Mouse (Mus musculus): ENCODE measurements around the gene Cbarp.

Gene Cbarp

DNA sequence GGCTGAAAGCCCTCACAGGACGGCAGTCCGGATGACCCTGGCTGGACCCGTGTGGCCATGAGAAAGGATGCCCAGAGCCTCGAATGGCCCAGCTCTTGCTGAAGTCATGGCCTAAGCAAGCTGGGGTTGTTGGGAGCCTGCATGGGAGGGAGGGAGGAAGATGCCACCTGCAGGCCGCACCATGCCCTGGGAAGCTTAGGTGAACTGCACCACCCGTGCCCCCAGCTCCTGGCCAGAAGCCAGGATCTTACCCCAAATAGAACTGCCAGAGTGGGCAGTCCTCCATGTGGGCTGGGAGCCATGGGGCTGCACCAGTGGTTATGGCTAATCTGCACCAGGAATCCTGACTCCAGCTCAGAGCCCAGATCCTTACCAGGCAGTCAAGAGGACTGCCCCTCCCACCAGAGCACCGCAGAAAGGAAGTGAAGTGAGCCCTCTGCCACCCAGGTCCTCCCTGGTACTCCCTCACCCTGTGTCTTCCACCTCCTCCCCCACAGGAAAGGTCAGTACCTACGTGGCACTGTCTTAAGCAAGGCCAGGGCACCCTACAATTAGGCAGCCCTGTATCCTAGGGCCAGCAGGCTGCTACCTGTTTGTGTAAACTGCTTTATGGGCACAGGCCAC lies 7.3 kb downstream of the Cbarp start:
- intact Hi-C loops (cut with DNase I): no loop called here

DNA sequence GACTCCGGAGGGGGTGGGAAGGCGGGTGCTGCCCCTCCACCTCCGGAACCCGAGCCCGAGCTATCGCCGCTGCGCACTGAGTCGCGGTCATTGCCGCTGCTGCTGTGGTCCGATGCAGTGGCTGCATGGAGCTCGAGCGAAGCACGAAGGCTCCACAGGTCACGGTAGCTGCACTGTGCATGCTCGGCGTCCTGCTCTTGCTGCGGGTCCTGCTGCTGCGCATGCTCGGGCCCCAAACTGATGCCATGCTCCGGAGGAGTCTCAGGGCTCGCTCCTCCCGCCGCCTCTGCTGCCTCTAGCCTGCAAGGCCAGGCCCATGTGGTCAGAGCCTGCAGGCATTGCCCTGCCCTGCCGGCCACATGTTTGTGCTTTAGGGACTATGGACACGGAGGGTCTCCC lies 8.7 kb downstream of the Cbarp start:
- intact Hi-C loops (cut with DNase I): no loop called here

DNA sequence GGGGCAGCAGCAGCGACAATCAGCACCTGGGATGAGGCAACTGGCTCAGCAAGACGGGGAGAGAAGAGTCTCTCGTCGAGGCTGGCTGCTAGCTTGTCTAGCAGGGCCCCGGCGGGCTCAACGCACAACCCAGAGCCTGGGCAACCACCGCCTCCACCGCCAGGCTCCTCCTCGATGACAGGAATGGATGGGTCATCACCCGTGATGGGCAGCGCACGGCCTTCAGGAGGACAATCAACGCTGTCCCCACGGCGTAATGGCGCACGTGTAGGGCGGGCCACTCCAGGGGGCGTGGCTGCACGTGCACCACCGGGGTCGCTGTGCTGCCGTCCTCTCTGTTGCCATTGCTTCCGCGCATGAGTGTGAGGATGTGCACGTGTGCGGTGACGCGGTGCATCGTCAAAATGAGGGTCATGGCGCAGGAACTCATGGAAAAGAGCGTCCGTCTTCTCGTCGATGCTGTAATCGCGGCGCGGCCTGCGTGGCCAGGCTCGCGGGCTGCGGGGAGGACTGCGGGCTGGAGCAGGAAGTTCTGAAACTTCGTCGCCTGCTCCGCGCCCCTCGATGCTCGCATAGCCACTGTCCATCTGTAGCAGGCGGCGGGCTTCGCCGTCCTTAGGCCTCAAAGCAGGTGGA lies 9.2 kb downstream of the Cbarp start:
- intact Hi-C loops (cut with DNase I): no loop called here

DNA sequence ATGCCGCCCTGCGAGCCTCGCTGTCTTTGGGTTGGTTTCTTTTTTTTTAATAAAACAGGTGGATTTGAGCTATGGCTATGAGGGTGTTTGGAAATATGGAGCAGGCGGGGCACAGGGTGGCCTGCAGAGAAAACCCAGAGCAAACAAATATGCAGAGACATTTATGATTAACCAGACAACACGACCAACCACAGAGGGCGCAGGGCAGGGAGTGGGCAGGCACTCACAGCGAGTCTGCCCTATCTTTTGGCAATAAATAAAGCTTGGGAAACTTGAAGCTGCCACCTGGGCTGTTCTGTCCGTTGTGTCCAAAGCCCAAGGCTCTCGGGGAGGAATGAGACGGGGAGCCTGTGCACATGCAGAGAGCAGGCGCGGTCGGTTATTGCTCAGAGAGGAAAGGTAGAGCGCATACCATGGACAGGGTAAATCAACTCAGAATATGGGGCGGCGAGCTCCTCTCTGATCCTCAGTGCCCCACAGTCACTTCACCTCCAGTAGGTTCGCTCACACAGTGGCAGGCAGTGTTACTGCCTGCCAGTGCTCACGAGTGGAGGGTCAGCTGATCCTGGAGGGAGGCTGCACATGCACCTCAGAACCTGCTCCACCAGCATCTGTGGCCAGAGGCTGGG lies 10.1 kb downstream of the Cbarp start:
- intact Hi-C loops (cut with DNase I): no loop called here

DNA sequence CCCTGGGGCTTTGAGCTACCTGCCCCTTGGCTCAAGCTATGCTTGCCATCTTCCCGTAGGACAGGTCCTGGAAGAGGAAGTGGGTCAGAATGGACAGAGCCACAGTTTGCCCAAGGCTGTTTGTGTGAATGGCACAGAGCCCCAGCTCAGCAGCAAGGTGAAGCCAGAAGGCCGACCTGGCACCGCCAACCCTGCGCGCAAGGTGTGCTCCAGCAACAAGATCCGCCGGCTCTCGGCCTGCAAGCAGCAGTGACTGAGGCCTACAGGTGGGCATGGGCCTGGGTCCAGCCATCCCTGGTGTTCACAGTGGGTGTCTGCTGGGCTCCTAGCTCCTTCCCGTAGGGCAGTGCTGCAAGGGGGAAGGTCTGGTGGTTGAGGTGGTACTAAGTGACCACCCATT lies 10.8 kb downstream of the Cbarp start:
- intact Hi-C loops (cut with DNase I): no loop called here

DNA sequence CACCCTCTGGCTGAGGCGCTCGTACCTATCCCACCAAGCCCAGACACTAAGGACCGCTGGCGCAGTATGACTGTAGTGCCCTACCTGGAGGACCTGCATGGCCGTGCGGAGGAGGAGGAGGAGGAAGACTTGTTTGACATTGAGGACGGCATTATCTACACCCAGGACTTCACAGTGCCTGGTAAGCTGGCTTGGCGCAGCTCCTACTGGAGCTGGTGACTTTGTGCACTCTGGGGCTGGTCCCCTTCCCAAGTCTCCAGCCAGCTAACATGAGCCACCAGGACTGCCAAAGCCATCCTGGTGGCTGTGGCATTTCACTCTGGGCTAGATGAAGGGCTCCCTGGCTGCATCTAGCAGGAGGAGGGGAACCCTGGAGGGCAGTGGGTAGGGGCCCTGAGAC lies 12.7 kb downstream of the Cbarp start:
- intact Hi-C loops (cut with DNase I): no loop called here

DNA sequence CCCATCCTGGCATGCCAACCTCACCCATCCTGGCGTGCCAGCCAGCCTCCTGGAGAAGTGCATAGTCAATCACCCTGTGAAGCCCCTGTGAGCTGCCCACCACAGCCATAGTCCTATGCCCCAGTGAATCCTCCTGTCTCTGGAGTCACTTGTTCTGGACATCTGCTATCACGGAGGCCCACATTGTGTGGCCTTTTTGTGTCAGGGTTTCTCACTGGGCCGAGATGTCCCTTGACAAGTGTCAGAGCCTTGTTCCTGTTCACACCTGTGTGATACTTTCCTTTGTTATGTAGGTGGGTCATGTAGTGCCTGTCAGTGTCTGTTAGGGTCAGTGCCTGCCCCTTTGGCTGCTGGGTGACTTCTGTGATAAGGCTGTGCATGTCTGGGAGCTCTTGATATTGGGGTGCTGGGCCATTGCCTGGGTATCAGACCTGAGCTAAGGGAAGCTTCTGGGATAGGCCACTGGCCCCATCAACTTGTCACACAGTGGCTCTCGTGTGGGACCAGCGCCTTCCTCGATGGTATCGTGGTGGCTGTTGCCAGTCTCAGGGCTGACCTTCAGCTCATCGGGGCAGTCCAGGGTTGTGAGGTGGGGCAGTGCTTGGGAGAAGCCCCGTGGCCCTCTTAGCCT lies 16.6 kb downstream of the Cbarp start:
- intact Hi-C loops (cut with DNase I): no loop called here

DNA sequence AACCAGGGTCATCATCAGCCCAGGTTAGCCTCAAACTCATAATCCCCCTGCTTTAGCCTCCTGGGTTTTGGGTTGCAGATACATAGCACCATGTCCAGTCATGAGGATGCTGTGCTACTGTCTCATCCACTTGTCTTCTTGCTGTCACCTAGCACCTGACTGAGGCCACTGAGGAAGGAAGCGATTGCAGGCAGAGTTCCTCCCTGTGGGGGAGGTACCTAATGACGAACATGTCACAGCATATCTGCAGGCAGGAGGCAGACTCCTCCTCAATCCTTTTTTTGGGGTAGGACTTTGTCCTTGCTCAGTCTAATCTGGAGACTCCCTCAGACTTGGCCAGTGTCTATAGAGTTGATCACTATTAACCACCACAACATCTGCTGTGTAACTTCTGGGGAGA lies 19.0 kb downstream of the Cbarp start:
- intact Hi-C loops (cut with DNase I): no loop called here

DNA sequence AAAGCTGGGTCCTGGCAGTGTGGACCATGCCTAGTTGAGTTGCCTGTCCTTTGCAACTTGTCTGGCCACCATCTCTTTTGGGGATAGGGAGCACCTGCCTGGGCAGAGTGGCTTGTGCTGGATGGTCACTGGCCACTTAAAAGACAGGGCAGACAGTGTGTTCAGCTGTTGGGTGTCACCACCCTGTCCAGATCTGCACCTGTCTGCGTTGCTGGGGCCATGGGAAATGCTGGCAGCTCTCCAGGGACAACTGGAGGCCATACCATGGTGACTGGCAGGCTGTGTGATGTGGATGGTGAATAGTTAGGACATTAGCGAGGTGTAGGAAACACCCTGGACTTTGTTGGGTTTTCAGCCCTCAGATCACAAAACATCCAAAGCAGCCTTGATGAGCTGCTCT lies 20.5 kb downstream of the Cbarp start:
- intact Hi-C loops (cut with DNase I): no loop called here

DNA sequence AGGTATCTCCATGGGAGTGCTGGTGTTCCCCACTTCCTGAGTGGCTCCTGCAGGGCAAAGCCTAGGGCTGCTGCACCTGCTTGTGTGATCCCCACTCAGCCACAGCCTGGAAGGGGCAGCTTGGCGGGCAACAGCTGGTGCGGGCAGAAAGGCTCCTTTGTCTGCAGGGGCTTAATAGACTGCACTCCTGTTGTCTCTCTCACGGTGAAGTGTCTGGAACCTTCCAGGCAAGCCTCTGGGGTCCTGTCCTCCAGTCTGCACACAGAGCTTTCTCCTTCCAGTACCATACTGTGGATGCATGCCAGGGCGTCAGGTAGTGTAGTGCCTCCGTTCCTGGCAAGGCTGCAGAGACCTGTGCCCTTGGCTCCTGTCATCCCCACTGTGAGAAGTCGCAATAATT lies 22.1 kb downstream of the Cbarp start:
- intact Hi-C loops (cut with DNase I): loop anchor here (2.0 kb wide), 1 partner anchor 16 kb away; no protein-coding TSS in a partner anchor

DNA sequence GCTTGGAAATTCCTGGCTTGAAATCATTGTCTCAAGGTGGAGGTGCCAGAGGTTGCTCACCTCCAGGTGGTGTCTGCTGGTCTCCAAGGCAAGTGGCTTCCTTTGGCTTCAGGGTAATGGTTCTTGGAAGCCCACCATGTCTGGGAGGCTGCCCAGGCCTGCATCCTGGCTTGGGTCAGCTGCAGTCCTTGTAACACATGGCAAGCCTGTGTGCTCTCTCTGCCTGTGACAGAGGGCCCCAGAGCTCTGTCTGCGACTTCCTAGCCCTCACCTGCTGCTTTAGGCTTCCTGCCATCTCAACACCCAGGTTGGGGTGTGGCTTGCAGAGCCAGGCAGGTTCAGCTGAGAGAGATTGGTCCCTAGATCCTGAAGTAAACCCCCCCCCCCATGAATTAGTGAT lies 22.9 kb downstream of the Cbarp start:
- intact Hi-C loops (cut with DNase I): loop anchor here (2.0 kb wide), 1 partner anchor 17 kb away; no protein-coding TSS in a partner anchor

DNA sequence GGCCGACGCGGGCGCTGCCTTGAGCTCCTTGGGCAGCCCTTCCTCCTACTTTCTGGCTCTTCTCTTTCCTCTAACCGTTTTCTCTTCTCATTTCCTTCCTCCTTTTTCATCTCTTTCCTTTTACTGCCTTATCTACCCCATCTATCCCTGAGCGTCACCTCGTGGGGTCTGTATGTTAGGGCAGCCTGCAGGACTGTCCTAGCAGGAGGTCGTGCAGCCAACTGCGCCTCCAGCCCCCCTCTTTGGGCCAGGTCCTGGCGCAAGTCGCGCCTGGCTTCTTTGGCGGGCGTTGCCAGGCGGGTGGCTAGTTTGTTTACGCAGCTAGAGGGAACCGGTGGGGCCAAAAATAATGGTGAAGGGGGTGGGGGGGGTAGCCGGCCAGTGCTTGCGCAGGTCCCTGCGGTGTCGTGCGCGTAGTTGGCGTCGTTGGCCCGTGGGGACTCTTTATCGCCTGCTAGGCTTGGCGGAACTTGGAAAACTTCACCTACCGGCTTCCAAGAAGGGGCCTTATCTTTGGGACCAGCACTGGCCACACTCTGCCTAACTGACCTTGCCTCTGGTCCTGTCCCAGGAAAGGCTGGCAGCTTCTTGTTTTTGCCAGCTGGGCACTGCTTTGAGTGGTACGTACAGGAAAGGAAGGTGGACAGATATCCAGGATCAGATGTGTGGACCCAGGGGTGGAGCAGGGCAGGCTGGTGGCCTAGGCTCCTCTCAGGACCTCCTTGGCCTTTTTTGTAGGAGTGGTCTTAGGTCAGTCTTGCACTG lies 23.5 kb downstream of the Cbarp start:
- intact Hi-C loops (cut with DNase I): no loop called here

DNA sequence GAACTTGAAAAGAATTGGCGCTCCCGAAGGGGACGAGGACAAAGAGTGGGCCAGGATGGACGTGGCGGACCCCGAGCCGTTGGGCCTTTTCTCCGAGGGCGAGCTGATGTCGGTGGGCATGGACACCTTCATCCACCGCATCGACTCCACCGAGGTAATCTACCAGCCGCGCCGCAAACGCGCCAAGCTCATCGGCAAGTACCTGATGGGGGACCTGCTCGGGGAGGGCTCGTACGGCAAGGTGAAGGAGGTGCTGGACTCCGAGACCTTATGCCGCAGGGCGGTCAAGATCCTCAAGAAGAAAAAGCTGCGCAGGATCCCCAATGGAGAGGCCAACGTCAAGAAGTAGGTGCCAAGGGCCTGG lies 24.1 kb downstream of the Cbarp start:
- intact Hi-C loops (cut with DNase I): no loop called here

DNA sequence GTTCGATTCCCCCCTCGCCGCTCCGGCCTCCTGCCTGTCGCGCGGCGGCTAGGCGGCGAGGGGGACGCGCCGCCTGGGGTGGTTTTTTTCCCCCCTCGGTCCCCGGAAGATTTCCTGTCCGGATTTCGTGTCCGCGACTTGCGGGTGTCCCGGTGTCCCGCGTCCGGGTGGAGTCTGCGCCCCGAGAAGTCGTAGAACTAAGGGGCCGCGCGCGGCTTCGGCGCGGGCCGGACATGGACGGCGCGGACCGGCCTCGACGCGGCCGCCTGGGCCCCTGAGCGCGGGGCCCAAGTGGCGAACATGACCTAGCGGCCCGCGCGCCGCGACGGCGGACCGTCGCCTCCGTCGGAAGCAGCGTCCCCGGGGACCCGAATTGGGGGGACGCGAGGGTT lies 24.7 kb downstream of the Cbarp start:
- intact Hi-C loops (cut with DNase I): loop anchor here (1.0 kb wide), 1 partner anchor 63 kb away; no protein-coding TSS in a partner anchor

DNA sequence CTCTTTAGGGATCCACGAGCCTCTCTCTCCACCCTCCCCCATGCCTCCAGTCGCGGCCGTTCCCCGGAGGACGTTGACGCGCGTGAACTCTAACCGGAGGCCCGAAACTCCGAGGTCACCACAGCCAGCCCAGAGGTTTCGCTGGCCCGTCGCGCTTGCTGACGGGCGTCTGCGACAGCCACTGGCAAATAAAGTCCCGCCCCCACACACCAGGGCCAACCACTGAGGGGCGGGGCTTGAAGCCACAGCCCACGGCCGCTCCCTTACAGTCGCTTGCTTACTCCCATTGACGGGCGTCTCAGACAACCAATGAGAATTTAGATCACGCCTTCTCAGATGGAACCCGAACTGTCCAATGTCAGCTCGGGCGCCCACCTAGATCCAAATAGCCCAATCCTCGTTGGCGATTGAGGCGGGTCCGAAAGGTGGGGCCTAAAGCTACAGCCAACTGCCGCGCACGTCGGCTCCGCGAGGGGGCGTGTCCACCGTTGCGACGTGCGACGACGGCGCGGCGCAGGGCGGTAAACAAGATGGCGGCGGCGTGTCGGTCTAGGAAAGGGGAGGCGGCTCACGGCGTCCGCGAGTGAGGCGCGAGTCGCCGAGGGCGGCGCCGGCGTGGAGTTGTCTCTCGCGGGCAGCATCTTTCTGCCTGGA lies 25.2 kb downstream of the Cbarp start, which contains the start of gene Stk11:
TSS of gene Stk11 (plus strand) at position 514 of the 654 bp plus-strand sequence.
- intact Hi-C loops (cut with DNase I): loop anchor here (1.0 kb wide), 1 partner anchor 62 kb away; no protein-coding TSS in a partner anchor

DNA sequence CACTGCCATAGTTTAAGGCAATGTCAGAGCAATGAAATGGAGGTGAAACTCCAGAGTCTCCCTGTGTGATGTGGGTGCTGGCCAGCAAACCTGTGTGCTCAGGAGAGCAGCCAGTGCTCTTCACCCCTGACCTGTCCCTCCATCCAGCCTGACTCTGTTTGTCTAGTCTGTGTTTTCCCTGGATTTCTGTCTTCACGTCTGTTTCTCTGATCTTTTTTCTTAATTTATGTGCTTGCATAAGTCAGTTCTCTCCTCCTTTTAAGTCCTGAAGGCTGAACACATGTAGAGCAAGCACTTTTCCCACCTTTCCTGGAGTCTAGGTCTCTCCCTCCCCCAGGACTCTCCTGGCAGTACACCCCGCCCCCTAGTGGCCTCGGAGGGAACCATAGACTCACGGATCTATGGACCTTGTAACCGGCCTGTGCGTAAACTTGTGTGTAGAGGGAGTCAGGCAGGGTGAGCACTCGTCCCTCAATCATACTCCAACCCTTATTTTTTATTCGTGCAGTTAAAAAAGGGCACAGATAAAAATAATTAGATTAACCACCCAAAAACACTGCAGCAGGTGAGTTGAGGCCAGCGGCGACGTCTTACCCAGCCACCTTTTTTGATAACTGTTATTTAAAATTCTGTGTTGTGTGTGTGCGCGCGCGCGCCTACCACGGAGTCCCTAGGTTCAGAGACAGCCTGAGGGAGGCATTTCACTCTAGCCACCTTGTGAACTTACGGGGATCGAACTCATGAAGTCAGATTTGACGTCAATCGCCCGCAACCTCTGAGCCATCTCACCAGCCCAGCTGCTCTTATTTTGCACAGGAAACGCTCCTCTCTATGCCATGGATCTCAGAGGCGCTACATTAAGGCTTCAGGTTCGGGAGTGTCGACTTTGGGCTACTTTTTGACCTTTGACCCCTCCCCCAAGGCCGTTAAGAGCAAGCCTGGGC lies 26.0 kb downstream of the Cbarp start:
- intact Hi-C loops (cut with DNase I): loop anchor here (1.0 to 5.0 kb wide), 4 partner anchors 37 to 127 kb away; partner anchors contain the start of genes Cnn2 and Polr2e

DNA sequence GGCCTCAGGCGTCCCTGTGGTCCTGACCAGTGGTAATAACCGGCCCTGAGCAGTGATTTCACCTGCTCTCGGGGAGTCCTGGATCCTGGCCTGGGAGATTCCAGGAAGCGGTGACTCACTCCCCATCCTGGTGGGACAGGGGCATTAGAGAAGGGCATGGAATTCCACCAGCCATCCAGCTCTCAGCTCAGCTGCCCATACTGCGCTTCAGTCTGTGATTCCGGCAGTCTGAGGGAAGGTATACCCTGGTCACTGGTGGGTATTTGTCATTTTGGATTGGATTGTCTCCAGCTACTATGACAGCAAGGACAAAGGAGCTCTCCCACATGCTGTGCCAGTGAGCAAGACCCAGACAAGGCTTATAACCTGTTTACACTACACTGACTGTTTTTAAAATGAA lies 33.0 kb downstream of the Cbarp start:
- intact Hi-C loops (cut with DNase I): no loop called here

DNA sequence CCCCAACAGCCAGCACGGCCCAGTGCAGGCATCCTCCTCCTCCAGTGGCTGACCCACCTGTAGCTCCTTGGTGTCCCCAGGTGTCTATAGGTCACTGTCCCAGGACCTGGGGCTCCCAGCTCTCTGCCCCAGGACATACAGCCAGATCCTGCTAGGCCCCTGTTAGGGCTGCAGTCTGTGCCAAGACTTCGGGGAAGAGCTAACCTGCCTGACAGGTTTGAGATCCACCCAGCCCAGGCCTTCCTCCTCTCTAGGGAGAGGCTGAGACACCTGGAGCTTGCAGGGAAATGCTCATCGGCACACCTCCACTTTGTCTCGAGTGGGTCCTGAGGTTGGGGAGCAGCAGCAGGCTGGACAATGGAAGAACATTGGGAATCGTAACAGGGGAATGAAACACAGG lies 34.7 kb downstream of the Cbarp start:
- intact Hi-C loops (cut with DNase I): no loop called here

DNA sequence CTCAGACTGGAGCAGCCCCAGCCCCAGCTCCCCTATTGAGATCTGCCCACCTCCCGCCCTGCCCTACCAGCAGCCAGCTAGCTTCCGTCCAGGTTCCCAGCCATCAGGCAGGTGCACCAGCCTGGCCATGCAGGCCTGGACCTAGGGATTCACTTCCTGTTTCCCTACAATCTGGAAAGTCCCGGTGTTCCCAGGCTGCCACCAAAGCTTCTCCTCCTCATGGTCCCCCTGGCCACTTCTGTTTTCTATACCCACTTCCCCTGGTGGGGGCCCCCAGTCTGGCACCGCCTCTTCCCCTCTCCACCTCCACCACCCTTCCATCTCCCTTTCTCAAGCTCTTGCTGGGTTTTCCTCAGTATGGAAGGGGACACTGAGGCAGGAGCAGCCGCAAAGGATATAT lies 35.2 kb downstream of the Cbarp start, which contains the start of gene Sbno2:
TSS of gene Sbno2 (minus strand) at position 112 of the 400 bp plus-strand sequence.
- intact Hi-C loops (cut with DNase I): no loop called here

DNA sequence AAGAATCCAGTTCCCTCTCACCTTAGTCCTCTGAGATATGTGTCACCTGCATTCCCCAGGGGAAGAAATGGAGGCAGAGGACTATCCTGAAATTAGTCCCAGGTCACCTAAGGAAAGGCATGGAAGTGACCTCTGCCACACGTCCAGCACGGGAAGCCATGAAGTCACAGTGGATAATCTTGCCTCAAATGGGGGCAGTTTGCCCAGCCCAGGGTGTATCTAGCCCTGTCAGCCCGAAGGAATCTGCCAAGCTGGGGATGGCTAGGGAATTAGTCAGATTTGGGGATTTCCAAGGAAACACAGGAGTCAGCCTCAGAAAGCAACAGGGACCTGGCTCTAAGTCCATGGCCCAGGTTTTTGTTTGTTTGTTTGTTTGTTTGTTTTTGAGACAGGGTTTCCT lies 36.5 kb downstream of the Cbarp start:
- intact Hi-C loops (cut with DNase I): no loop called here

All from adrenal gland (tissue).